Mouse (Mus musculus) liver, embryonic 15.5 days (tissue): ENCODE data around the gene Pds5b. TPM values are rescaled to one million over a fixed set of nuclear protein-coding genes. Genes with fewer than 3 reads are reported as not detected.
"Not testable (repeated sequence)": the region's sequence is repeated elsewhere in the genome, so short reads cannot be mapped to it uniquely, and the experiment has no call there.

Experiments
- ATAC-seq: fragments of 200-750 bp; cut with Nextera tagmentation; 2 replicates; pipeline ENCODE4 v1.8.0; 2017; ENCODE audit warnings: moderate number of reproducible peaks, mild to moderate bottlenecking, moderate library complexity; ENCODE audit not compliant: insufficient read depth
- H3K27ac ChIP-seq: fragments of 300-500 bp; sonication (generic); replicated peaks from 2 replicates; pipeline ENCODE4 v1.5.1; 2015; ENCODE audit warnings: mild to moderate bottlenecking, inconsistent platforms
- H3K27me3 ChIP-seq: fragments of 300-500 bp; sonication (generic); 2 replicates; pipeline ENCODE4 v1.6.1; 2015; ENCODE audit warnings: mild to moderate bottlenecking, inconsistent platforms
- H3K36me3 ChIP-seq: fragments of 300-500 bp; sonication (generic); replicated peaks from 2 replicates; pipeline ENCODE4 v1.6.1; 2015; ENCODE audit warnings: moderate library complexity, mild to moderate bottlenecking, inconsistent platforms
- H3K4me1 ChIP-seq: fragments of 300-500 bp; sonication (generic); replicated peaks from 2 replicates; pipeline ENCODE4 v1.6.1; 2015; ENCODE audit warnings: inconsistent platforms
- H3K4me2 ChIP-seq: fragments of 300-500 bp; sonication (generic); 2 replicates; pipeline ENCODE4 v1.6.1; 2015; ENCODE audit warnings: moderate library complexity, mild to moderate bottlenecking, inconsistent platforms
- H3K4me3 ChIP-seq: fragments of 300-500 bp; sonication (generic); replicated peaks from 2 replicates; pipeline ENCODE4 v1.5.1; 2015; ENCODE audit warnings: mild to moderate bottlenecking, inconsistent platforms
- H3K9ac ChIP-seq: fragments of 300-500 bp; sonication (generic); 2 replicates; pipeline ENCODE4 v1.6.1; 2015; ENCODE audit warnings: moderate library complexity, mild to moderate bottlenecking, inconsistent platforms
- H3K9me3 ChIP-seq: fragments of 300-500 bp; sonication (generic); replicated peaks from 2 replicates; pipeline ENCODE4 v1.6.1; 2016; ENCODE audit warnings: inconsistent platforms
- WGBS: fragments of 180-500 bp; shearing (Covaris S2); methylation state at CpG from one replicate; pipeline ENCODE4 v1.1.7; 2015; ENCODE audit warnings: mixed read lengths; ENCODE audit not compliant: insufficient replicate concordance; 5-methylcytosine and 5-hydroxymethylcytosine counted together
- polyA plus RNA-seq: library from polyadenylated mRNA; unstranded; fragments of >200 nt; fragmentation: Nextera tagmentation; extraction: Ambion mirVana; gene quantifications from 2 replicates; pipeline ENCODE4 v1.2.1, GENCODE M21; 2015

Gene Pds5b
- polyA plus RNA-seq, 1 experiment from 2014 or later: 9.2 TPM

- WGBS: 59% methylated on average over 1 of the region's 1 CpGs
- H3K27me3 ChIP-seq, H3K9me3 ChIP-seq, H3K4me3 ChIP-seq, H3K36me3 ChIP-seq, H3K9ac ChIP-seq, H3K4me2 ChIP-seq, ATAC-seq: not testable (repeated sequence)
- Histone ChIP-seq H3K4me1 (peaks cover 51% of the 10 kb centered on the region), H3K27ac (peak overlapping the region; percentile 55)
Observed at GRCm38 (mm10) chr5:150706651-150707050, 33.1 kb downstream of the Pds5b start.

- not testable (repeated sequence) for H3K9ac ChIP-seq, H3K27me3 ChIP-seq, H3K36me3 ChIP-seq, H3K4me3 ChIP-seq, H3K4me2 ChIP-seq, H3K9me3 ChIP-seq
- Histone ChIP-seq H3K27ac (peak overlapping the region; percentile 55; the same call in 1 of the 2 replicates), H3K4me1 (peaks cover 51% of the 10 kb centered on the region)
- ATAC-seq: peak; percentile 90
- WGBS: 28% methylated on average over 3 of the region's 3 CpGs
Observed at GRCm38 (mm10) chr5:150707181-150707580, 33.6 kb downstream of the Pds5b start.

- H3K9ac ChIP-seq: no peak overlapping the region
- no peak overlapping the region for H3K4me2 ChIP-seq
- no peaks in the 10 kb centered on the region for H3K9me3 ChIP-seq
- no peak overlapping the region for H3K27ac ChIP-seq
- peaks cover 45% of the 10 kb centered on the region for H3K4me1 ChIP-seq
- ATAC-seq: no peak
- H3K4me3 ChIP-seq: no peak overlapping the region
- H3K27me3 ChIP-seq: no peaks in the 10 kb centered on the region
- H3K36me3 ChIP-seq: no peaks in the 10 kb centered on the region
- WGBS: 87% methylated on average over 4 of the region's 4 CpGs
Observed at GRCm38 (mm10) chr5:150711503-150711902, 38.0 kb downstream of the Pds5b start.

- no peak for ATAC-seq
- H3K27ac ChIP-seq: no peak overlapping the region
- H3K36me3 ChIP-seq: no peaks in the 10 kb centered on the region
- H3K4me1 ChIP-seq: peaks cover 35% of the 10 kb centered on the region
- no peak overlapping the region for H3K9ac ChIP-seq
- H3K9me3 ChIP-seq: no peaks in the 10 kb centered on the region
- no peak overlapping the region for H3K4me3 ChIP-seq
- no peaks in the 10 kb centered on the region for H3K27me3 ChIP-seq
- no peak overlapping the region for H3K4me2 ChIP-seq
Observed at GRCm38 (mm10) chr5:150713431-150713830, 39.9 kb downstream of the Pds5b start.

GRCm38 (mm10) chr5:150717775-150718174, 44.2 kb downstream of the Pds5b start:
- H3K9me3 ChIP-seq: no peaks in the 10 kb centered on the region
- H3K27me3 ChIP-seq: no peaks in the 10 kb centered on the region
- H3K4me1 ChIP-seq: peaks cover 21% of the 10 kb centered on the region
- H3K4me2 ChIP-seq: no peak overlapping the region
- H3K27ac ChIP-seq: no peak overlapping the region
- H3K9ac ChIP-seq: no peak overlapping the region
- no peak; the same call in 1 of the 2 replicates for ATAC-seq
- H3K36me3 ChIP-seq: peaks cover 8% of the 10 kb centered on the region; the same call in 1 of the 2 replicates
- WGBS: 18% methylated on average over 4 of the region's 4 CpGs
- H3K4me3 ChIP-seq: no peak overlapping the region

GRCm38 (mm10) chr5:150724641-150725040, 51.1 kb downstream of the Pds5b start:
- Histone ChIP-seq H3K36me3 (peaks cover 16% of the 10 kb centered on the region), H3K27me3 (no peaks in the 10 kb centered on the region), H3K9me3 (no peaks in the 10 kb centered on the region), H3K4me1 (0 out of 2 replicates have a peak, but pooled peaks cover 8% of the 10 kb centered on the region), H3K9ac (no peak overlapping the region), H3K4me2 (no peak overlapping the region), H3K4me3 (no peak overlapping the region), H3K27ac (no peak overlapping the region)
- peak; percentile 61 for ATAC-seq
- 20% methylated on average over 1 of the region's 1 CpGs for WGBS

- ATAC-seq, H3K27me3 ChIP-seq, H3K4me3 ChIP-seq, H3K9ac ChIP-seq, H3K27ac ChIP-seq, H3K4me2 ChIP-seq, H3K9me3 ChIP-seq, H3K4me1 ChIP-seq: not testable (repeated sequence)
- 60% methylated on average over 3 of the region's 3 CpGs for WGBS
- peaks cover 20% of the 10 kb centered on the region; the same call in 1 of the 2 replicates for H3K36me3 ChIP-seq
Observed at GRCm38 (mm10) chr5:150737028-150737427, 63.5 kb downstream of the Pds5b start.

GRCm38 (mm10) chr5:150739311-150739710, 65.8 kb downstream of the Pds5b start:
- H3K9ac ChIP-seq: no peak overlapping the region
- H3K4me3 ChIP-seq: no peak overlapping the region
- ATAC-seq: no peak
- no peak overlapping the region for H3K4me2 ChIP-seq
- H3K27ac ChIP-seq: no peak overlapping the region
- H3K9me3 ChIP-seq: no peaks in the 10 kb centered on the region
- no peaks in the 10 kb centered on the region for H3K4me1 ChIP-seq
- WGBS: 85% methylated on average over 7 of the region's 7 CpGs
- H3K36me3 ChIP-seq: peaks cover 17% of the 10 kb centered on the region; the same call in 1 of the 2 replicates
- no peaks in the 10 kb centered on the region for H3K27me3 ChIP-seq

- Histone ChIP-seq H3K36me3 (peaks cover 13% of the 10 kb centered on the region; the same call in 1 of the 2 replicates), H3K27ac (no peak overlapping the region), H3K27me3 (no peaks in the 10 kb centered on the region), H3K4me3 (no peak overlapping the region), H3K4me2 (no peak overlapping the region), H3K9ac (no peak overlapping the region), H3K4me1 (no peaks in the 10 kb centered on the region), H3K9me3 (no peaks in the 10 kb centered on the region)
- 100% methylated on average over 1 of the region's 2 CpGs for WGBS
- no peak for ATAC-seq
Observed at GRCm38 (mm10) chr5:150740597-150740996, 67.1 kb downstream of the Pds5b start.

- Histone ChIP-seq H3K9me3 (no peaks in the 10 kb centered on the region), H3K4me1 (no peaks in the 10 kb centered on the region), H3K4me3 (no peak overlapping the region), H3K4me2 (no peak overlapping the region), H3K27ac (no peak overlapping the region), H3K36me3 (peaks cover 27% of the 10 kb centered on the region), H3K9ac (no peak overlapping the region), H3K27me3 (no peaks in the 10 kb centered on the region)
- ATAC-seq: no peak
- WGBS: 85% methylated on average over 5 of the region's 5 CpGs
Observed at GRCm38 (mm10) chr5:150756623-150757022, 83.1 kb downstream of the Pds5b start.

- H3K4me1 ChIP-seq: peaks cover 6% of the 10 kb centered on the region; the same call in 1 of the 2 replicates
- no peaks in the 10 kb centered on the region for H3K9me3 ChIP-seq
- H3K4me2 ChIP-seq: no peak overlapping the region
- H3K27me3 ChIP-seq: no peaks in the 10 kb centered on the region
- whole genome bisulfite sequencing: 71% methylated on average over 5 of the region's 5 CpGs
- no peak overlapping the region for H3K4me3 ChIP-seq
- peaks cover 19% of the 10 kb centered on the region for H3K36me3 ChIP-seq
- no peak for ATAC-seq
- H3K27ac ChIP-seq: no peak overlapping the region
- no peak overlapping the region for H3K9ac ChIP-seq
Observed at GRCm38 (mm10) chr5:150772403-150772802, 98.9 kb downstream of the Pds5b start.

GRCm38 (mm10) chr5:150773083-150773482, 99.5 kb downstream of the Pds5b start:
- no peak overlapping the region for H3K9ac ChIP-seq
- peaks cover 6% of the 10 kb centered on the region; the same call in 1 of the 2 replicates for H3K4me1 ChIP-seq
- no peak for ATAC-seq
- no peak overlapping the region for H3K4me2 ChIP-seq
- no peak overlapping the region for H3K4me3 ChIP-seq
- H3K9me3 ChIP-seq: no peaks in the 10 kb centered on the region
- H3K27ac ChIP-seq: no peak overlapping the region
- no peaks in the 10 kb centered on the region for H3K27me3 ChIP-seq
- peaks cover 20% of the 10 kb centered on the region for H3K36me3 ChIP-seq
